Mouse (Mus musculus) kidney, adult 9 months (tissue): ENCODE data around the gene Coil.

Source experiments
- DNase-seq: peaks from one replicate; pipeline ENCODE4 v3.0.0; 2022

Gene Coil

GRCm38 (mm10) chr11:88970202-88970732, at the start of gene Coil:
Gene Coil (plus strand): TSS chr11:88970252.
- DNase-seq, result no peak

- peak; percentile 70 for DNase-seq
Measured at GRCm38 (mm10) chr11:88926566-88926965, 43.5 kb upstream of the Coil start.

DNA sequence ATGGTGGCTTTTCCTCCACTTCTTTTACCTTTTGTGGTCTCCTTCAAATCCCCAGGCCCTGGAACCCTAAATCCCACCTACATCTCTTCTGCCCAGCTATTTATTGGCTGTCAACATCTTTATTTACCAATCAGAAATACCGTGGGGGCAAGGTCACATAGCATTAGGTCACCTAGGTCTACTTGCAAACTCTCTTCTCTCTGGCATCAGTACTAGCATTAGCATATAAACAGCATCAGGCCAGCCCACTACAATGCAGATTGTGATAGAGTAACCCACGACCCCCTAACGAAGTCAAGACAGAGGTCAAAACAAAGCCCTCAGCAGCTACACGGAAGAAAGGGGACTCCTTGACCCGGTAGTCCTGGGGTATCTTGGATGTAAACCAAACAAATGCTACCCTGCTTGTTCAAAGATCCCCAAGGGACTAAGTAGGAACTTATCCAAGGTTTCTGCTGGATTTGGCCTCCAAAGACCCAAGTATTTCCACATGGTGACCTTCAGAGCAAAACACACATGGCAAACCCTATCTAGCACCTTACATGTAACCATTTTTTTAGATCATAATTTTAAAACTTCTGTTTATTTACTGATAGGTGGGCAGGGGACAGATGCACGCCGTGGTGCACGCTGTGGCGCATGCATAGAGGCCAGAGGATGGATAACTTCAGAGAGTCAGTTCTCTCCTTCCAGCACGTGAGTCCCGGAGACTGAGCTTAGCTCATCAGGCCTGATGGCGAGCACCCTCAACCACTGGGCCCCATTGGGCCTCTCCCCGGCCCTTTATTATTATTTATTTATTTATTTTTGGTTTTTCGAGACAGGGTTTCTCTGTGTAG, 38.1 kb upstream of the Coil start:
- no peak for DNase-seq

DNA sequence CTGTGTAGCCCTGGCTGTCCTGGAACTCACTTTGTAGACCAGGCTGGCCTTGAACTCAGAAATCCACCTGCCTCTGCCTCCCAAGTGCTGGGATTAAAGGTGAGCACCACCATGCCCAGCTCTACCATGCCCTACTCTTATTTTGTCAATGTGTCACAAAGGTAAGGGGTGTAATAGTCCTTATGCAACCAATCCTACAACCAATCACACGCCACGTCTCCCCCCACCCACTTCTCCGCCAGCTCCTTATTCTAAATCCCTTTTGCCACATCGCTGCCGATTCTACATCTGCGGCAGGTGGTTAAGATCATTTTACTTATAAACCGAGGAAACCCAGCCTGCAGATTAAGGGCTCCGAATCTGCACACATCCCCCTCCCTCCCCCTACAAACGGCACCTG, 37.0 kb upstream of the Coil start:
- DNase-seq, result no peak

- DNase-seq, result no peak
Measured at GRCm38 (mm10) chr11:88934089-88935000, 35.7 kb upstream of the Coil start.

DNA sequence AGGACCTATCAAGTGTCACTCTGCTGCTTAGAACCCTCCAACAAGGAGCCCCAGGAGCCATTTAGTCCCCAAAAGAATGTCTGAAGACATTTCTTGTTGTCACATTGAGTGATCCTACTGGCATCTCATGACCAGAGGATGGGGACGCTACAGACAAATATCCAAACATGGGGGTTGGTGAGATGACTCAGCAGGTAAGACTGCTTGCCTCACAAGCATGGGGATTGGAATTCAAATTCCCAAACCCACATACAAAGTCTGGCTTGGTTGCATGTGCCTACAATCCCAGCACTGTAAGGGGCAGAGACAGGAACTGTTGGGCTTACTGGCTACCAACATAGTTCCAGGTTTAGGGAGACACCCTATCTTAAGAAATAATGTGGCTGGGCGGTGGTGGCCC, 32.2 kb upstream of the Coil start:
- no peak for DNase-seq

GRCm38 (mm10) chr11:88938770-88939169, 31.3 kb upstream of the Coil start:
- DNase-seq, result no peak

- no peak for DNase-seq
Measured at GRCm38 (mm10) chr11:88939634-88940033, 30.4 kb upstream of the Coil start.

GRCm38 (mm10) chr11:88941489-88941888, 28.6 kb upstream of the Coil start:
- no peak for DNase-seq

DNA sequence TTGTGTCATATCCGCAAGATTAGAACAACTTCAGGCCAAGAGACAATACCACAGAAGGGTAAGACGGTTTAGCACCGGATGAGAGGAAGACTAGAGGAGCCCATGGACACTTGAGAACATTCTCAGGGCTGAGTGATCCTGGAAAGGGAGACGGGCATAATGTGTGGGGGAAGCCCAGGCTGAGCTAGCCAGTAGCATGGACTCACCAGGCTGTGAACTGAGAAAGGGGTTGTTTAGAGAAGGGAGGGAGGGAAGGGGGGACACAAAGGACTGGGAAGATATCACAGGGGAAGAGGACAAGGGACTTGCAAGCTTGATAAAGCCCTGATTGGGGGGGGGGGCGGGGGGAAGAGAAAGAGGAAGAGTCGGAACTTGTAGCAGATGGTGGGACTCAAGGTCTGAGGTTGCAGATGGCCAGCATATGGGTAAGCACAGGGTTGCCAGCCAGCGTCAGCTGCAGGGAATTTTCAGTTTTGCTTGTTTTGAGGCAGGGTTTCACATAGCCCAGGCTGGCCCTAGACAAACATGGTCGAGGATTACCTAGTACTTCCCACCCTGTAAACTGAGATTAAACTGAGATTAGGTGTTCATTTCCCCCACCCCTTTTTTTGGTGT, 24.0 kb upstream of the Coil start:
- DNase-seq, result no peak

DNA sequence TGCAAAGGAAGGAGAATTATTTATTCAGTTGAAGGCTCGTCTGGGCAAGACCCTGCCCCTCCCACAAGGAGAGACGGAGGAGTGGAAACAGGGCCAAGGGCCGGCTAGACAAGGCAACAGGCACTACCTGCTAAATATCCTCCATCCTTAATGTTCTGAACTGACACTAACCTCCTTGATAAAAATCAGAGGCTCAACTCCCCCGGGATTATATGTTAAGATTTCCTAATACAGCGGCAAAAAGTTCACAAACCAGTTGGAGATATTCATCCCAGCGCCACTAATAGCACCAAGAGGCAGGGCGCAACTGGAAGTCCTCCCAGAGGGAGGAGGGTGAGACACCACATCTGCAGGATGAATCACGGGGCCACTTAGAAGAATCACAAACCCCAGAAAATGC, 21.2 kb upstream of the Coil start:
- no peak for DNase-seq

DNA sequence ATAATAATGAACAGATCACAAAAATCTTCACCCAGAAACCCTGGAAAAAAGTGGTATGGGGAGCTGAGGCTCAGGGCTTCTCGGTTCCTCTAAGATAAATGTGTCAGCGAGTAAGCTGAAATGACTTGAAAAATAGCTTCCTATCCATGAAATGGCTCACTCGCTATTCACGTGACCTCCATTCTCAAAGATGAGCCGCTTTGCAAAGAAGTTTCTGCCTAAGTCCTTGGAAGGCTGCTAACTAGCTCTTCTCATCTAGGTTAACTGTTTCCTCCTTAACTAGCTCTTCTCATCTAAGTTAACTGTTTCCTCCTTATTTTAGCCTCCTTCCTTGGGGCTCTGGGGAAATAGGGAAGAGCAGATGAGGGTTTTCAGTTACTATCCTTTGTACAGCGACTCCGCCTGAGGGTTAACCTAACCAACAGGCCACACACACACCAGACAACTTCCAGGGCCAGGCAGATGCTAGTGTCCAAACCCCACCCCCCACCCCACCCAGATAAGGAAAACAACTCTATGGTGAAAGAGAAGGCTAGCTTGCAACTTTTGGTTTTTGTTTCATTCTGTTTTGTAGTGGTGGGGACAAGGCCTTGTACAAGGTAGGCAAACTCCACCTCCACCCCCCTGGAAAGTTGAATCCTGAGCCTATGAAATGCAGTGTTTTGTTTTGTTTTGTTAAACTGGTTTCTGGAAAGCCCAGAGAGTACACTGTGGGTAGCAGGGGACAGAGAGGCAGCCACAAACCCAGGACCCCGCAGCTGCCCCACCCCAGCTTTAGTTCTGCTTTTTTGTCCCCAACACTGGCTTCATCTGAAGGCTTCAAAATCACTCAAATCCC, 20.0 kb upstream of the Coil start:
- DNase-seq, result no peak

GRCm38 (mm10) chr11:88950640-88951250, 19.3 kb upstream of the Coil start:
- no peak for DNase-seq

- DNase-seq, result no peak
Measured at GRCm38 (mm10) chr11:88951576-88951975, 18.5 kb upstream of the Coil start.

- no peak for DNase-seq
Measured at GRCm38 (mm10) chr11:88952117-88952516, 17.9 kb upstream of the Coil start.

DNA sequence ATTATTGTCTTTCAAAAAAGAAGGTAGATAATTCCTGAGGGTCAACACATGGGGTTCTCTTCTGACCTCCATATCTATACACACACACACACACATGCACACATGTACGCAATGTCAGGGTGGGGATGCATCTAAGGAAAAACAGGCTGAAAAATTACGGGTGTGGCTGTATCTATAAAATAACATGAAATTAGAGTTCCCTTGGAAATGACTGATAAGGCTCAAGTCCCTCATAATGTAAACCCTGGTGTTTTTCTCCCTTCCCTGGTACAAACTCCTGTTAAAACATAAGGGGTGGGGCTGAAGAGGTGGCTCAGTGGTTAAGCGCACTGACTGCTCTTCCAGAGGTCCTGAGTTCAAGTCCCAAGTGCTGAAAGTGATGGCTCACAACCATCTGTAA, 16.5 kb upstream of the Coil start:
- no peak for DNase-seq

- peak; percentile 65 for DNase-seq
Measured at GRCm38 (mm10) chr11:88954803-88955202, 15.2 kb upstream of the Coil start.

DNA sequence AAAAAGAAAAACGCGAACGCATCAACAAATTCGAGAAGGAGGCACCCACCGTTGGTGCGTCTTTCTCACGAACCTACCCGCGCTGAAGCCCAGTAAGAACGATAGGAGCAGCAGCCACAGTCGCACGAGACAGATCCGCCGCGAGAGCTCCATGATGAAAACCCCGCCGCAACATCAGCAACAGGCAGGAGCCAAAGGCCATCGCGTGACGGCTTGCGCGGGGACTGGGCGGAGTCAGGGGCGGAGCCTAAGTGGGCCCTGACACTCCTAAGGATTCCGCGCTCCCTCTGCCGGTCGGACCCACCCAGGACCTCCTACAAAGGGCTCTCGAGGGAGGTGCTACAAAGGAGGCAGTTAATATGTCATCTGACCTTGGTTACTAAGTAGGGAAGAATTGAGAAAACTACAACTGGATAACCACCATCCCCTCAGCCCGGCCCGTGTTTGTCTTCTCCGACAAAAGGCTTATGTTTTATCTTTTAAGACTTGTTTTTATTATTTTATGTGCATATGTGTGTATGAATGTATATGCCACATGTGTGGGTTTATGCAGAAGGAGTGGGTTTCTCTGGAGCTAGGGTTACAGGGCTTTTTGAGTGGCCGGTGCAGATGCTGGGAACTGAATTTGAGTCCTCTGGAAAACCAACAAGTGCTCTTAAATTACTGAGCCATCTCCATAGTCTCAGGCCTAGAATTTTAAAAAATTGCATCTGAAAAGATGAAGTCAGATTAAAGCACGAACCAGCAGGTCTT, 14.7 kb upstream of the Coil start, which contains the start of gene Scpep1:
Gene Scpep1, minus strand, starts transcription at position 249 of the 753 bp plus-strand sequence.
- DNase-seq, result peak; percentile 99

DNA sequence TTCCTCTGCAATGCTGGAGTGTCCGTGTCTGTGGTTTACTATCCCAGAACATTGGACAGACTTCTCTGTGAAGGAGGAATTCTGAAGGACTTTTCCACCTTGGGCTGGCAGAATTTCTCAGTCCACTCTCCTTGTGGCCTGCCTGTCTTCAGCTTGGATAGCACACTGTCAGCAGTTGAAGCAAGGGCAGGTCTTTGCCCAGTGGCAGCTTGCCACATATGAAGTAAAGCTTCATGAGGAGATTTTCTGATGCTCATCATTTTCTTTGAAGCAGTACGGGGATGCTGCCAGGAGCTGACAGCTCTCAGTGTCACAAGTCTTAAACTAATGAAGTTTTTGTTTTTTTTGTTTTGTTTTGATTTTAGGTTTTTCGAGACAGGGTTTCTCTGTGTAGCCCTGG, 11.2 kb upstream of the Coil start:
- peak; percentile 82 for DNase-seq

DNA sequence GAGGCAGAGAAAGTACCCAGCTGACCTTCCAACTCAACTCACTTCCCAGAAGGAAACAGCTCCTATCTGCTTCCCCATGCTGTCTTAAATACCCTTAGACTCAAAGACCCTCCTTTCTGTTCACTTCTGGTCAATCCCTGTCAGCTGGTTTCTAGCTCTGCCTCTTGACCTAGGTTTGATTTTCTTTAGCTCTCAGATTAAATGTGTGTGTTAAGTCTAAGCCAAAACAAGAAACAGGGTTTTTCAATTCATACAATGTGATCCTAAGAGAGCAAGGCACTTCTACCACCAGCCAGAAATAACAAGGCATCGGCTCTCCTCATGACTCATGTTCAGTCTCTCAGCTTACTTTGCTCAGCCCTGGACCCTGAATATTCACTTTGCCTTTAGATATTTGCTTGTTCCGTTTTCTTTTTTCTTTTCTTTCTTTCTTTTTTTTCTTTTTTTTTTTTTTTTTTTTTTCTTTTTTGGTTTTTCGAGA, 3.1 kb upstream of the Coil start, which contains the start of gene Elobl:
Gene Elobl, minus strand, starts transcription at position 51 of the 481 bp plus-strand sequence.
- no peak for DNase-seq
